Mouse (Mus musculus): ENCODE results near the gene Smpdl3a.

DNA sequence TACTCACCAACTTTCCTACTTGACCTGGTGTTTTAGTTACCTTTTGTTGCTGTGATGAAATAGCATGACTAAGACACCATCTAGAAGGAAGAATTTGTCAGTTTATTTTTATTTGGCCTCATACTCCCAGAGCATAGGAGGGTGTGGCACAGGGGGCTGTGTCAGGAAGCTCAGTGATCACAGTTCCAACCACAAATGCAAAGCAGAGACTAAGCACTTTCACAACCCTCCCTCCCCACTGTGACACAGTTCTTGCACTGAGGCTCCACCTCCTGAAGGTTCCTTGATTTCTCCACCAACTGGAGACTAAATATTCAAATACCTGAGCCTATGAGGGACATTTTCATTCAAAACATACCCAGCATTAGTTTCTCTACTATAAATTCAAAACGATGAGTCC lies 5.4 kb downstream of the Smpdl3a start:
- no peak for TF ChIP-seq CTCF (IDR thresholded peaks at IDR 0.05; ENCODE audit: low read depth, low read length)
- no peak for TF ChIP-seq POLR2A (IDR thresholded peaks at IDR 0.05; ENCODE audit: extremely low read depth, insufficient read depth, low read length)

Measured in liver, adult 2 months (tissue).